8 mouse cellular contexts compared by ENCODE assay signal in genomic region chr9:107578587-107578986, GRCm38 (mm10). TPM values are rescaled to one million over a fixed set of nuclear protein-coding genes. Genes with fewer than 3 reads are reported as not detected.
A peak's percentile ranks its signal among the peaks of the same experiment; 100 is the strongest.
DNase-seq lines count a peak whose midpoint lies in the region; ATAC-seq and TF ChIP-seq lines count a peak whose summit lies in the region.

Gene Naa80, plus strand, starts transcription at chr9:107578887.

- peaks cover 2% of the 10 kb centered on the region; the same call in 1 of the 2 replicates for H3K36me3 ChIP-seq in liver, adult 2 months (ENCODE audit: control insufficient read depth, insufficient read depth, low read length)
- peaks cover 24% of the 10 kb centered on the region for H3K36me3 ChIP-seq in neural tube, embryonic 13.5 days

- 24% methylated on average over 3 of the region's 3 CpGs for WGBS in liver, adult 2 months
- 63% methylated on average over 3 of the region's 3 CpGs for WGBS in large intestine, adult 2 months
- WGBS in neural tube, embryonic 13.5 days, result 80% methylated on average over 3 of the region's 3 CpGs

- H3K4me2 ChIP-seq in neural tube, embryonic 13.5 days, result peak within 1 kb of the TSS; percentile 97; the same call in 1 of the 2 replicates

- H3K9ac ChIP-seq in liver, adult 2 months (ENCODE audit: low read depth, low read length), result peak within 1 kb of the TSS; percentile 91
- H3K9ac ChIP-seq in neural tube, embryonic 13.5 days, result peak within 1 kb of the TSS; percentile 85; the same call in 1 of the 2 replicates

- H3K27ac ChIP-seq in liver, adult 2 months (replicated peaks; ENCODE audit: insufficient read depth, low read depth, low read length), result peak within 1 kb of the TSS; percentile 97
- peak within 1 kb of the TSS; percentile 88; the same call in 1 of the 2 replicates for H3K27ac ChIP-seq in neural tube, embryonic 13.5 days (replicated peaks)

- TF ChIP-seq CTCF in liver, adult 2 months (IDR thresholded peaks at IDR 0.05; ENCODE audit: low read depth, low read length), result no peak
- TF ChIP-seq CTCF in brain, embryonic 14.5 days (IDR thresholded peaks at IDR 0.05; ENCODE audit: borderline replicate concordance, extremely low read depth, insufficient read depth, insufficient read length), result no peak

- H3K4me3 ChIP-seq in liver, adult 2 months (ENCODE audit: insufficient read depth, low read depth, low read length), result peak within 1 kb of the TSS; percentile 91
- H3K4me3 ChIP-seq in neural tube, embryonic 13.5 days, result no peak within 1 kb of the TSS

- no peaks in the 10 kb centered on the region for H3K27me3 ChIP-seq in liver, adult 2 months (ENCODE audit: control insufficient read depth, insufficient read depth, low read length)
- no peaks in the 10 kb centered on the region for H3K27me3 ChIP-seq in neural tube, embryonic 13.5 days

- TF ChIP-seq POLR2A in liver, adult 2 months (IDR thresholded peaks at IDR 0.05; ENCODE audit: extremely low read depth, insufficient read depth, low read length), result no peak
- TF ChIP-seq POLR2A in brain, embryonic 14.5 days (IDR thresholded peaks at IDR 0.05; ENCODE audit: borderline replicate concordance, extremely low read depth, insufficient read depth, insufficient read length, poor library complexity, severe bottlenecking), result no peak

- no peak for ATAC-seq in neural tube, embryonic 13.5 days (ENCODE audit: low read depth)

- no peak for DNase-seq in liver, adult 2 months (ENCODE audit: extremely low read depth, low read depth, low spot score)
- no peak for DNase-seq in liver
- no peak for DNase-seq in brain, embryonic 14.5 days (ENCODE audit: low read depth)
- no peak for DNase-seq in gastrocnemius, postnatal 4 days (ENCODE audit: low spot score in 2 of 2)
- no peak for DNase-seq in large intestine, adult 2 months (ENCODE audit: low read depth, low spot score)
- no peak for DNase-seq in right cerebral cortex, postnatal 4 days
- no peak for DNase-seq in right cerebral cortex, postnatal 25 days

- H3K9me3 ChIP-seq in neural tube, embryonic 13.5 days, result no peaks in the 10 kb centered on the region

- H3K4me1 ChIP-seq in liver, adult 2 months (ENCODE audit: control insufficient read depth, insufficient read depth, low read length), result peaks cover 28% of the 10 kb centered on the region
- H3K4me1 ChIP-seq in neural tube, embryonic 13.5 days (replicated peaks), result peaks cover 51% of the 10 kb centered on the region

- H3K79me2 ChIP-seq in liver, adult 2 months (ENCODE audit: control insufficient read depth, insufficient read depth, low read length), result peaks cover 15% of the 10 kb centered on the region; the same call in 1 of the 2 replicates

RNA-seq across cellular contexts. Expression of gene Naa80, which starts in this region (rescaled TPM):
- 12.3 and 12.8 TPM in 2 replicates for total RNA-seq in liver, adult 2 months (2014; rRNA removed)
- 88.5 and 130 TPM in 2 replicates for polyA plus RNA-seq in liver, adult 2 months (2012; rRNA removed)
- 28.8 and 32.4 TPM in 2 replicates for polyA plus RNA-seq in brain, embryonic 14.5 days (2012; rRNA removed)
- 10 to 100 TPM; 15.5 to 20.5 TPM for total RNA-seq in gastrocnemius, postnatal 4 days (2021)
- polyA plus RNA-seq in large intestine, adult 2 months (2012; rRNA removed), result 19.0 and 29.1 TPM in 2 replicates
- 15.9 and 19.0 TPM in 2 replicates for polyA plus RNA-seq in neural tube, embryonic 13.5 days (2015; fragmentation: Nextera tagmentation; extraction: Ambion mirVana)
